In the genomic region with DNA sequence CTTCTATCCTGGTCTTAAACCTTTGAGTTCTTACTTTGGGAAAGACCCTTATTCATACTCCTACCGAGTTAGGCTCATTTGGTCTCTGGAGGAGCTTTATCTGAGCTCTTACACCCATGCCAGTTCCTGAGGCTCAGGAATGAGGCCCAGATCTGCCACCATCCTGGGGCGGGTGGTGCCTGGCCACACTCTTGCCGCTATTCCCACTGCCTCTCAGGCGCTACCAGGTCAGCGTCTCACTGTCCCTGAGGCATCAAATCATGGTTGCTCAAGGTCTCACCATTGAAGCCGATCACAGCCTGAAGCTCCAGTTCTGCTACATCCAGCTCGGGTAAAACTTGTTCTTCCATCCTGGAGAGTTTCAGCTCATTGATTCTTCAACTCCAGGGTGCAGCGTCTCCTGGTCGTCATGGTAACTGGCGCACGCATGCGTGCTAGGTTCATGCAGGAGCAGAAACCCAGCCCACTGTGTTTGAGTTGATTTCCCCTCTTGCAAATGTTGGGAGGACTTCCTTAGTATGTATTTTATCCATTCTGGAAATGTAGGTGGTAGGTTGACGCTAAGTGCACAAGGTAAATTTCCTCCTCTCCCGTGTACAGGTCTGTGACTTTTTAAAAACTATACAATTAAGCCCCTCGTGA, we compare ENCODE assay signal across 8 mouse cellular contexts. TPM values are rescaled to one million over a fixed set of nuclear protein-coding genes. Genes with fewer than 3 reads are reported as not detected.
DNase-seq lines count a peak whose midpoint lies in the region; TF ChIP-seq lines count a peak whose summit lies in the region.

A gene (minus strand): TSS at position 410 of the 642 bp plus-strand sequence.

- H3K79me2 ChIP-seq in macrophage (ENCODE audit: inconsistent target) = peaks cover 41% of the 10 kb centered on the region

- no peak within 1 kb of the TSS for H3K27ac ChIP-seq in cortical plate, adult 2 months (ENCODE audit: insufficient read depth, low read length)
- peak within 1 kb of the TSS; percentile 76 for H3K27ac ChIP-seq in left cerebral cortex, adult 2 months
- H3K27ac ChIP-seq in macrophage = peak within 1 kb of the TSS; percentile 61

- intact Hi-C loops in left cerebral cortex, adult 2 months (cut with DNase I) = no loop called here

- no peak for TF ChIP-seq CTCF in cortical plate, adult 2 months (IDR thresholded peaks at IDR 0.05; ENCODE audit: extremely low read depth, insufficient read depth, low read length)
- no peak for TF ChIP-seq CTCF in left cerebral cortex, adult 2 months (IDR thresholded peaks at IDR 0.05)

- peaks cover 5% of the 10 kb centered on the region for H3K36me3 ChIP-seq in macrophage (ENCODE audit: inconsistent target)

- H3K4me1 ChIP-seq in cortical plate, adult 2 months (ENCODE audit: control insufficient read depth, insufficient read depth, low read length) = 0 out of 2 replicates have a peak, but pooled peaks cover 1% of the 10 kb centered on the region

- TF ChIP-seq POLR2A in cortical plate, adult 2 months (IDR thresholded peaks at IDR 0.05; ENCODE audit: extremely low read depth, insufficient read depth, low read length) = no peak

- WGBS in macrophage (ENCODE audit: missing documents) = 11% methylated on average over 15 of the region's 15 CpGs

- H3K4me3 ChIP-seq in cortical plate, adult 2 months (ENCODE audit: insufficient read depth, low read length) = peak within 1 kb of the TSS; percentile 86
- peak within 1 kb of the TSS; percentile 87 for H3K4me3 ChIP-seq in left cerebral cortex, adult 2 months
- peak within 1 kb of the TSS; percentile 99 for H3K4me3 ChIP-seq in macrophage (ENCODE audit: inconsistent target)

- peak; percentile 78 for DNase-seq in adipocyte (ENCODE audit: low spot score)
- peak; percentile 41 to 63 for DNase-seq in gastrocnemius, adult 8-10 months (ENCODE audit: low spot score in 2 of 2)
- DNase-seq in hindlimb bud, embryonic 11.5 days (ENCODE audit: extremely low spot score, low read depth, low spot score) = peak; percentile 81
- peak; percentile 85 to 86 for DNase-seq in left cerebral cortex, adult 2 months (ENCODE audit: extremely low spot score in 1 of 2, low spot score in 2 of 2)
- DNase-seq in retina, postnatal 7 days (ENCODE audit: low read depth, low spot score) = peak; percentile 60
- DNase-seq in urinary bladder, adult 18-20 months (ENCODE audit: low spot score in 2 of 2) = peak; percentile 76 to 81

RNA-seq across cellular contexts. Expression of the gene that starts here (rescaled TPM):
- polyA plus RNA-seq in cortical plate, adult 2 months (2012; rRNA removed) = 0.89 and 1.4 TPM in 2 replicates
- 1 to 10 TPM; 1.7 to 7.2 (median 5.0) TPM for total RNA-seq in gastrocnemius, adult 8-10 months (2022)
- total RNA-seq in left cerebral cortex, adult 2 months (2021) = 1 to 10 TPM; 7.3 to 7.7 TPM
- not detected for total RNA-seq in macrophage (2018; cell fraction: chromatin; rRNA removed)
- not detected for total RNA-seq in macrophage (2018; cell fraction: cytosol; rRNA removed)
- not detected for total RNA-seq in macrophage (2018; cell fraction: nucleus; rRNA removed)
- not detected in 3 replicates for polyA plus RNA-seq in macrophage (2018)
